Mouse (Mus musculus): ENCODE measurements around the gene Capzb. TPM values are rescaled to one million over a fixed set of nuclear protein-coding genes. Genes with fewer than 3 reads are reported as not detected.

Gene Capzb
- polyA plus RNA-seq, 1 experiment from 2014 or later, result 307 TPM

- Histone ChIP-seq H3K36me3 (ENCODE audit: control insufficient read depth, insufficient read depth, low read length) (no peaks in the 10 kb centered on the region), H3K27me3 (ENCODE audit: control insufficient read depth, insufficient read depth, low read length) (no peaks in the 10 kb centered on the region), H3K27ac (replicated peaks; ENCODE audit: low read depth, low read length) (no peak overlapping the region), H3K4me2 (ENCODE audit: low read depth, severe bottlenecking) (no peak overlapping the region), H3K9me3 (ENCODE audit: control insufficient read depth, low read length) (no peaks in the 10 kb centered on the region), H3K4me1 (ENCODE audit: control insufficient read depth, insufficient read depth, low read length) (no peaks in the 10 kb centered on the region; the same call in 1 of the 2 replicates), H3K9ac (ENCODE audit: low read length) (no peak overlapping the region), H3K4me3 (ENCODE audit: low read depth, low read length) (no peak overlapping the region)
- DNase-seq (ENCODE audit: low spot score) (no peak), ATAC-seq (ENCODE audit: insufficient number of reproducible peaks, low FRiP score, low TSS enrichment, low read depth) (no peak)
- WGBS, result 86% methylated on average over 11 of the region's 11 CpGs
Observed at GRCm38 (mm10) chr4:139187930-139188329, 4.8 kb upstream of the Capzb start.

DNA sequence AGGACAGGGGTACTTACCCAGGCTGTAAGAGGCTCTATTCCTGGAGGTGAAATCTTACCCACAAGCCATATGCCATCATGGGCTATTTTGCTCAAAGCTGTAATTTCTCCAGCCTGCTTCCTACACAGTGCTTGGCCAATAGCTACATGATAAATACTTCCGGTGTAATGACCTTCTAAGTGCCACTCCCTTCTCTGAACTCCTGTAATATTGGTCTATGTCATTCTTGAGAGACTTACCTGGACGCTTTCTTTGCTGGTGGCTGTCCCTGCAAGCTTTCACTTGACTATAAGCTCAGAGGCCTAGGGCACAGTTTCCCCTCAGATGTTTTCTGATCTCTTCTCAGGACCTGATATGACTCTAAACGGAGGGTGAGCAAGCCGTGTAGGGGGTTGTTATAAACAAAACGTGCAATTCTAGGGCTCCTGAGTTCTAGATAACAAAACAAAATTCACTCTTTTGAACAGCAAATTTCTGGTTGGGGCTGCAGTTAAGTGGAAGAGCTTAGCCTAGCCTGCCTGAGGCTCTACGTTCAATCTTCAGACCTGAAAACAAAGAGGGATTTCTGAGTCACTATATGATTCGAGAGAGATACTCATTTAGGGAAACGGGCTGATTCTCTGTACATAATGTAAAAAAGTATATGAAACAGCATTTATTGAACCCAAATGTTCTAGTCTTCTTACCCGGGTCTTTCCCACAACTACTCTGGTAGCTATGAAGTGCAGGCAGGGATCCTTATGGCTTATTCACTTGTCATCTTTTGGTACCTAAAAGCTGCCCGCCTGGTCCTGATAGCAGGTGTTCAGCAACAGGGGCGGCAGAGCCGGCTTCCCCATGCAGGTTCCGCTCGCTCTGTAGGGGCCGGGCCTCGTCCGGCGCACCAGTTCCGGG is 847 bp upstream of the Capzb start:
- H3K9me3 ChIP-seq (ENCODE audit: control insufficient read depth, low read length), result no peaks in the 10 kb centered on the region
- 19% methylated on average over 19 of the region's 19 CpGs for WGBS
- no peaks in the 10 kb centered on the region for H3K36me3 ChIP-seq (ENCODE audit: control insufficient read depth, insufficient read depth, low read length)
- H3K4me2 ChIP-seq (ENCODE audit: low read depth, severe bottlenecking), result peak overlapping the region; percentile 72
- H3K4me3 ChIP-seq (ENCODE audit: low read depth, low read length), result peak overlapping the region; percentile 89
- peak overlapping the region; percentile 57; the same call in 1 of the 2 replicates for H3K27ac ChIP-seq (replicated peaks; ENCODE audit: low read depth, low read length)
- H3K27me3 ChIP-seq (ENCODE audit: control insufficient read depth, insufficient read depth, low read length), result no peaks in the 10 kb centered on the region
- DNase-seq (ENCODE audit: low spot score) (no peak), ATAC-seq (ENCODE audit: insufficient number of reproducible peaks, low FRiP score, low TSS enrichment, low read depth) (no peak; the same call in 1 of the 2 replicates)
- peaks cover 13% of the 10 kb centered on the region for H3K4me1 ChIP-seq (ENCODE audit: control insufficient read depth, insufficient read depth, low read length)
- H3K9ac ChIP-seq (ENCODE audit: low read length), result peak overlapping the region; percentile 49

- no peaks in the 10 kb centered on the region for H3K9me3 ChIP-seq (ENCODE audit: control insufficient read depth, low read length)
- ATAC-seq (ENCODE audit: insufficient number of reproducible peaks, low FRiP score, low TSS enrichment, low read depth) (peak; percentile 24), DNase-seq (ENCODE audit: low spot score) (no peak)
- H3K4me1 ChIP-seq (ENCODE audit: control insufficient read depth, insufficient read depth, low read length), result peaks cover 15% of the 10 kb centered on the region
- peak overlapping the region; percentile 89 for H3K4me3 ChIP-seq (ENCODE audit: low read depth, low read length)
- peak overlapping the region; percentile 90 for H3K9ac ChIP-seq (ENCODE audit: low read length)
- peak overlapping the region; percentile 68; the same call in 1 of the 2 replicates for H3K27ac ChIP-seq (replicated peaks; ENCODE audit: low read depth, low read length)
- H3K27me3 ChIP-seq (ENCODE audit: control insufficient read depth, insufficient read depth, low read length), result no peaks in the 10 kb centered on the region
- WGBS, result 6% methylated on average over 35 of the region's 35 CpGs
- H3K4me2 ChIP-seq (ENCODE audit: low read depth, severe bottlenecking), result peak overlapping the region; percentile 69
- no peaks in the 10 kb centered on the region for H3K36me3 ChIP-seq (ENCODE audit: control insufficient read depth, insufficient read depth, low read length)
Observed at GRCm38 (mm10) chr4:139193176-139194093, 736 bp downstream of the Capzb start.

DNA sequence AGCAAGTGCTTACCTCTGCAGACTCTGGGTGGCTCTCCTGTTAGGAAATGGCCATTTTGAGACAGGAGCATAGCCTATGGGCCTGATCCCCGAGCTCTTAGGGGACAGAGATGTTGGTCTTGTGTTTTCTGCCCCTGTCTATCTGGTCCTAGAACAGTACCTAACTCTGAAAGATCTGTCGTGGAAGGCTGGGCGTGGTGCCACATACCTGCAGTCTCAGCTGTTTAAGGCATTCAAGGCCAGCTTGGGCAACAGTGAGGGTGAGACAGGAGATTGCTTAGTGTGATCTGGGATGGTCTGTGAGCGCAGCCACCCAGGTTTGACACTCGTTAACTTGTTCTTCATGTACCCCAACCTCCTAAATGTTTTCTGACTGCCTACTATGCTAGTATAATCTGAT is 2.4 kb downstream of the Capzb start:
- Histone ChIP-seq H3K9me3 (ENCODE audit: control insufficient read depth, low read length) (no peaks in the 10 kb centered on the region), H3K36me3 (ENCODE audit: control insufficient read depth, insufficient read depth, low read length) (peaks cover 3% of the 10 kb centered on the region; the same call in 1 of the 2 replicates), H3K27ac (replicated peaks; ENCODE audit: low read depth, low read length) (no peak overlapping the region), H3K9ac (ENCODE audit: low read length) (no peak overlapping the region), H3K27me3 (ENCODE audit: control insufficient read depth, insufficient read depth, low read length) (no peaks in the 10 kb centered on the region), H3K4me2 (ENCODE audit: low read depth, severe bottlenecking) (no peak overlapping the region), H3K4me1 (ENCODE audit: control insufficient read depth, insufficient read depth, low read length) (peaks cover 15% of the 10 kb centered on the region), H3K4me3 (ENCODE audit: low read depth, low read length) (no peak overlapping the region)
- 92% methylated on average over 5 of the region's 5 CpGs for WGBS
- no peak for ATAC-seq (ENCODE audit: insufficient number of reproducible peaks, low FRiP score, low TSS enrichment, low read depth)
- DNase-seq (ENCODE audit: low spot score), result no peak

GRCm38 (mm10) chr4:139196464-139196863 is 3.8 kb downstream of the Capzb start:
- Histone ChIP-seq H3K27me3 (ENCODE audit: control insufficient read depth, insufficient read depth, low read length) (no peaks in the 10 kb centered on the region), H3K4me2 (ENCODE audit: low read depth, severe bottlenecking) (no peak overlapping the region)
- WGBS, result 93% methylated on average over 6 of the region's 6 CpGs

DNA sequence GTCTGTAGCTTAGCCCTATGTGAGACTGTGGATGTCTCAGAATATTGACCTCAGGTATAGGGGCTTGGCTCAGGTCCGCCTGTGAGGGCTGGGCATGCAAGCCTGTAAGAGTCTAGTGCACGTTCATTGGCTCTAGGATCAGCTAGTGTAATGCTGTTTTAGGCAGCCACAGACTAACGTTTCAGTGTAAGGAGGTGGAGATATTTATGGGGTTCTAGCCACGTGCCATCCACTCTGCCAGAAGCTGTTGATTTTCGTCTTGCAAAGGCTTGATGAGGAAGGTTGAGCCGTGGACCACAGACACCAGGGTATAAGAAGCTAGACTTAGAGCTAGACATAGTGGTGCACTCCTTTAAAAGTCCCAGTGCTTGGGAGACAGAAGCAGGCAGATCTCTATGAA is 4.2 kb downstream of the Capzb start:
- no peaks in the 10 kb centered on the region for H3K27me3 ChIP-seq (ENCODE audit: control insufficient read depth, insufficient read depth, low read length)
- no peak overlapping the region for H3K9ac ChIP-seq (ENCODE audit: low read length)
- no peak for ATAC-seq (ENCODE audit: insufficient number of reproducible peaks, low FRiP score, low TSS enrichment, low read depth)
- H3K4me2 ChIP-seq (ENCODE audit: low read depth, severe bottlenecking), result no peak overlapping the region
- H3K4me3 ChIP-seq (ENCODE audit: low read depth, low read length), result no peak overlapping the region
- peaks cover 15% of the 10 kb centered on the region for H3K4me1 ChIP-seq (ENCODE audit: control insufficient read depth, insufficient read depth, low read length)
- H3K27ac ChIP-seq (replicated peaks; ENCODE audit: low read depth, low read length), result no peak overlapping the region
- DNase-seq (ENCODE audit: low spot score), result no peak
- H3K36me3 ChIP-seq (ENCODE audit: control insufficient read depth, insufficient read depth, low read length), result peaks cover 3% of the 10 kb centered on the region; the same call in 1 of the 2 replicates
- WGBS, result 81% methylated on average over 6 of the region's 6 CpGs
- H3K9me3 ChIP-seq (ENCODE audit: control insufficient read depth, low read length), result no peaks in the 10 kb centered on the region

More at GRCm38 (mm10) chr4:139196464-139196863, 3.8 kb downstream of the Capzb start:
- DNase-seq (ENCODE audit: low spot score) (no peak), ATAC-seq (ENCODE audit: insufficient number of reproducible peaks, low FRiP score, low TSS enrichment, low read depth) (no peak)
- peaks cover 15% of the 10 kb centered on the region for H3K4me1 ChIP-seq (ENCODE audit: control insufficient read depth, insufficient read depth, low read length)
- H3K9ac ChIP-seq (ENCODE audit: low read length), result no peak overlapping the region
- H3K36me3 ChIP-seq (ENCODE audit: control insufficient read depth, insufficient read depth, low read length), result peaks cover 3% of the 10 kb centered on the region; the same call in 1 of the 2 replicates
- H3K27ac ChIP-seq (replicated peaks; ENCODE audit: low read depth, low read length), result no peak overlapping the region
- H3K4me3 ChIP-seq (ENCODE audit: low read depth, low read length), result no peak overlapping the region
- H3K9me3 ChIP-seq (ENCODE audit: control insufficient read depth, low read length), result no peaks in the 10 kb centered on the region

GRCm38 (mm10) chr4:139197453-139197852 is 4.8 kb downstream of the Capzb start:
- DNase-seq (ENCODE audit: low spot score), result no peak
- Histone ChIP-seq H3K4me1 (ENCODE audit: control insufficient read depth, insufficient read depth, low read length) (peaks cover 15% of the 10 kb centered on the region), H3K9ac (ENCODE audit: low read length) (no peak overlapping the region), H3K27ac (replicated peaks; ENCODE audit: low read depth, low read length) (no peak overlapping the region), H3K4me3 (ENCODE audit: low read depth, low read length) (no peak overlapping the region), H3K27me3 (ENCODE audit: control insufficient read depth, insufficient read depth, low read length) (no peaks in the 10 kb centered on the region), H3K9me3 (ENCODE audit: control insufficient read depth, low read length) (no peaks in the 10 kb centered on the region), H3K36me3 (ENCODE audit: control insufficient read depth, insufficient read depth, low read length) (peaks cover 3% of the 10 kb centered on the region; the same call in 1 of the 2 replicates), H3K4me2 (ENCODE audit: low read depth, severe bottlenecking) (no peak overlapping the region)
- WGBS, result 92% methylated on average over 5 of the region's 5 CpGs
- no peak for ATAC-seq (ENCODE audit: insufficient number of reproducible peaks, low FRiP score, low TSS enrichment, low read depth)

Measured in limb, embryonic 11.5 days (tissue).